Mouse (Mus musculus): ENCODE measurements at regions not wholly inside any gene's neighbourhood (a gene's known extent, or its start where the extent isn't known, plus 50 kb on each side); places are given as distances from the start of the nearest gene placed in this dataset.

DNA sequence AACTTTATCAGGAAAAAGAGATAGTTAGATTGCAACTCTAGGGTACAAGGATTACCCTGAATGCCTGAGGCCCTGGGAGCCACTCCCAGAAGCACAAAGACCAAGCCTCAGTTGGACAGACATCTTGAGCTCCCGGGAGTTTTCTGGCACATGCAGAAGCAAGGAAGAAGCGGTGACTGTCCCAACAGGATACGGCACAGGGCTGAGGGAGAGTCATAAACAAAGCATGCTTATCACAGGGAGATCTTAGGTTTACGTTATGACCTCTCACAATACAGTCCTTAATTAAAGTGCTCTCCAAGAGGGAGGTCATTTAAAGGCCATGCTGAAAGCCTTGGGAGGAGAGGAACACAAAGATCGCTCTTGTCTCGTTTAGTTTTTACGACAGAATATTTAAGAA, 143.1 kb downstream of the Gm11361 start:
- no peak overlapping the region for H3K27ac ChIP-seq
- no peak overlapping the region for H3K4me3 ChIP-seq (ENCODE audit: low read length)
- DNase-seq (ENCODE audit: low spot score) = no peak
- no peaks in the 10 kb centered on the region for H3K9me3 ChIP-seq (ENCODE audit: low read length)
- H3K36me3 ChIP-seq (ENCODE audit: insufficient read depth, low read length) = no peaks in the 10 kb centered on the region
- no peak for TF ChIP-seq CTCF (IDR thresholded peaks at IDR 0.05; ENCODE audit: low read depth)
- H3K4me2 ChIP-seq (ENCODE audit: low read depth, low read length) = no peak overlapping the region
- WGBS = 43% methylated on average over 7 of the region's 7 CpGs
- H3K4me1 ChIP-seq (ENCODE audit: insufficient read depth, low read length) = no peaks in the 10 kb centered on the region
- no peaks in the 10 kb centered on the region for H3K27me3 ChIP-seq (ENCODE audit: insufficient read depth, low read length)
- no peak for ATAC-seq
- H3K9ac ChIP-seq (replicated peaks; ENCODE audit: low read length) = no peak overlapping the region

Small RNAs in the stretch of these regions (microRNA-seq; reads per million reads assigned to microRNA genes)
- gene Mir6368 = 0 reads per million in 2 experiments

All from hindbrain, postnatal 0 days (tissue).